Mouse (Mus musculus) layer of hippocampus, adult 11-12 months (tissue): Measurements from ENCODE around the gene Gm20431.

Experiments used
- DNase-seq: peaks from one replicate; pipeline ENCODE4 v3.0.0; 2022; ENCODE audit warnings: low spot score

Gm20431 gene

GRCm38 (mm10) chr2:167661270-167662203 is at the start of gene Gm20431:
Gene Gm20431, minus strand, starts transcription at chr2:167661496.
- DNase-seq = peak; percentile 95

DNA sequence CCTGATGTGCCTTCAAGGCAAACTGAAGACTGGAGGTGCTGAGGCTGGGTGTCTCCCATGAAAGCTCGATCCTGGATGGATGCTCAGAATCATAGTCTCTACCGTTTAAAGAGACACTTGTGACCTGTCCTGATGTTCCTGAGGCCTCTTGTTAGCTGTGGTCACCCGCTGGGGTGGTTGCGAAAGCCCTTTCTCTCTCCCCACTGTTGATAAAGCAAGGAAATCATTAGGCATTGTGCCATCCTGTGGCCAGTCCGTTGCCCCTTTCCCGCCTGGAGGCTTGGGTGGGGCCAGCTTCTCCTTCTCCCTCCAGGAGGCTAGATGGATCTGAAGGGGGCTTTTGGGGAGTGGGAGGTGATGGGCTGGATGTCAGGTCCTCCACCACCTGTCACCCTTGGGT is 49.3 kb upstream of the Gm20431 start:
- no peak for DNase-seq

- DNase-seq = no peak
Observed at GRCm38 (mm10) chr2:167709969-167710368, 48.7 kb upstream of the Gm20431 start.

GRCm38 (mm10) chr2:167708373-167708772 is 47.1 kb upstream of the Gm20431 start:
- no peak for DNase-seq

GRCm38 (mm10) chr2:167706183-167706939 is 45.1 kb upstream of the Gm20431 start:
- DNase-seq = no peak

- no peak for DNase-seq
Observed at GRCm38 (mm10) chr2:167704409-167704808, 43.1 kb upstream of the Gm20431 start.

DNA sequence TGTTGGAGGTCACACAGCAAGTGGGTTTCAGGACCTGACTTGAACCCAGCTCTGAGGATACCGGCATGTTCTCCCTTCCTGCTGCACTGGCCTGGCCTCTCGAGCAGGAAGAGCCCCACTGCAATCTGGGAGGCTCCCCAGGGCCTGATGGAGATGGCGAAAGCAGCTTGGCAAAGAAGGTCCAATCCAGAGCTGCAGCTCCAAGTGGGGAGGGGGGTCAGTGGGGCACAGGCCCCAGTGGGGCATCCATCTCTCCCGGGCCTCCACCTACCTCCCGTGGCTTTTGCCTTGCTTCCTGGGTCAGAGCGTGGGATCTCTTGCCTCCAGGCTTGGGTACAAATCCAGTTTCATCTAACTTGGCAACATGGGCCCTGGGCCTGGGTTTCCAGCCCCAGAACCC is 40.8 kb upstream of the Gm20431 start:
- no peak for DNase-seq

DNA sequence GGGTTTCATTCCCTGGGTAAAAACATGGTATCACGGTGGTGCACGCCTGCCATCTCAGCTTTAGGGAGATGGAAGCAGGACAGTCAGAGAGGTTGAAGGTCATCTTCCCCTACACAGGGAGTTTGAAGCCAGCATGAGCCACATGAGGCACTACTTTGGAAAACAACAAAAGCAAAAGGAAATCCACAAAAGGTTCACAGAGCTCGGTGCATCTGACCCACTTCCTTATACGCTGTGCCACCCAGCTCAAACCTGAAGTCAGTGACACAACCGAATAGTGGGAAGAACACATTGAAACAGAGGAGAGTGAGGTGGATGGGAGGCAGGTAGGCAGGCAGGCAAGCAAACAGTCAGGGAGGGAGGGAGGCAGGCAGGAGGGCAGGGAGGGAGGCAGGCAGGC is 40.2 kb upstream of the Gm20431 start:
- DNase-seq = no peak

GRCm38 (mm10) chr2:167700018-167700417 is 38.7 kb upstream of the Gm20431 start:
- no peak for DNase-seq

- no peak for DNase-seq
Observed at GRCm38 (mm10) chr2:167697902-167698301, 36.6 kb upstream of the Gm20431 start.

DNA sequence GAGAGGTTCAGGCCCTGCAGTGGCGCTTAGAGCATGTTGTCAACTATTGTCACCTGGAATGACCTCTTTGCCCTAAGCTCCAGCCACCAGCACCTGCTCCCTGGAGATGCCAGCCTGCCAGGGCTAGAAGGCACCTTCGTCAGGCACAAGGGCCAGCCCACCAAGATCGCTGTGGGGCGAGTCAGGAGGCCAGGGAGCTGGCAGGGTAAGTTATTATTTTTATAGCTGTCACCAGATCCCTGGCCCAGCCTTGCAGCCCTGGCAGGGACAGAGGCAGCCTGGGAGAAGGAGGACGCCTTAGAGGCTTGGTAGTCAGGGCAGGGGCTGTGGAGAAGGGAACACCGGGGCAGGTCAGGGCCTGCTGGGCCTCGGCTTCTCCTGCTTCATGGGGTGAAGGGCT is 34.8 kb upstream of the Gm20431 start:
- DNase-seq = no peak

- DNase-seq = no peak
Observed at GRCm38 (mm10) chr2:167695491-167695890, 34.2 kb upstream of the Gm20431 start.

DNA sequence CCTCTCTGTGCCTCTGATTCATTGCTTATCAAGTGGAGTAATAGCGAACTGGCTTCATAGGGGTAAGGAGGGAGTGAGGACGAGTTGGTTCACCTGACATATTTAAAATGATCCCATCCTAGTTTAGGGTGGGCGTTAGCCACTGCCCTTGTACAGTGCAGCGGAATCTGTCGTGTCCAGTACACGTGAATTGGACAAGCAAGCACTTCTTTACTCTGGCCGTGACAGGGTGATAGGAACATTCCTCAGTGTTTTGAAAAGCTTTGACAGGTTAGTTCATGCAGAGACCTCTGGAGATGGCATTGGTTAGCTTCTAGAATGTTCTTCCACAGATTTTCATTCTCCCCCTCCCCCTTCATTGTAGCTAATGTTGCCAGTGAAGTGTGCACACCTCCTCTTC is 33.7 kb upstream of the Gm20431 start:
- no peak for DNase-seq

DNA sequence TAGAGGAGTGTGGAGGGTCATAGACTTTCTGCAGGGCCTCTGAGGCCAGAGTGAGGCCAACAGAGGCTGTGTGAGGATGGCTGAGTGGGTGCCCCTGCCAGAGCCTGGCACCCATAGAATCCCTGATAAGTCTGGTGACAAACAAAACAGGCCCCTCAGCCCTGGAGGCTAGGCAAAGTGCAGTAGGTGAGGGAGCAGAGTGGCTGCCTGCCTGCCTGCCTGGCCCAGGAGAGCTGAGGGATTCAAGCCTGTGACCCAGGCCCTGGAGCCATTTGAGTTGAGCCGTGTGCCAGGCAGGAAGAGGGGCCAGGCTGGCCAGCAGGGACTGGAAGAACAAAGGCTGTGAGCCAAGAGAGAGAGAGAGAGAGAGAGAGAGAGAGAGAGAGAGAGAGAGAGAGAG is 32.9 kb upstream of the Gm20431 start:
- no peak for DNase-seq

GRCm38 (mm10) chr2:167693540-167693939 is 32.2 kb upstream of the Gm20431 start:
- no peak for DNase-seq

DNA sequence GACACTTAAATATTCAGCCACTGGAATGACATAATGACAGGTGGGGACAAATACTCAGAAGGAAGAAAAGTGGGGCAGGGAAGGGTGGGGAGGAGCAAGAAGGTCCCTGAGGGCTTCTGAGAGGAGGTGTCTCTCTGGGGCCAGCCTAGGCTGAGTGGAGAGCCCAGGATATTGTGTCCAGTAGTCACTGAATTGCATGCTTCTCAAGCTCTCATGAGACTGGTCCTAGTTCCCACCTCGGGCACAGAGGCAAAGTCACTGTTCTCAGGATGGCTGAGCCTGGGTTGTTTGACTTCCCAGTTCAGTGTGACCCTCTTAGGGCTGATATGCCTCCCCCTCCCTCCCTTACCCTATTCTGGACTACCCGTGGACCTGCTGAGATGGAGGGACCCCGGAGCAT is 31.5 kb upstream of the Gm20431 start:
- no peak for DNase-seq

DNA sequence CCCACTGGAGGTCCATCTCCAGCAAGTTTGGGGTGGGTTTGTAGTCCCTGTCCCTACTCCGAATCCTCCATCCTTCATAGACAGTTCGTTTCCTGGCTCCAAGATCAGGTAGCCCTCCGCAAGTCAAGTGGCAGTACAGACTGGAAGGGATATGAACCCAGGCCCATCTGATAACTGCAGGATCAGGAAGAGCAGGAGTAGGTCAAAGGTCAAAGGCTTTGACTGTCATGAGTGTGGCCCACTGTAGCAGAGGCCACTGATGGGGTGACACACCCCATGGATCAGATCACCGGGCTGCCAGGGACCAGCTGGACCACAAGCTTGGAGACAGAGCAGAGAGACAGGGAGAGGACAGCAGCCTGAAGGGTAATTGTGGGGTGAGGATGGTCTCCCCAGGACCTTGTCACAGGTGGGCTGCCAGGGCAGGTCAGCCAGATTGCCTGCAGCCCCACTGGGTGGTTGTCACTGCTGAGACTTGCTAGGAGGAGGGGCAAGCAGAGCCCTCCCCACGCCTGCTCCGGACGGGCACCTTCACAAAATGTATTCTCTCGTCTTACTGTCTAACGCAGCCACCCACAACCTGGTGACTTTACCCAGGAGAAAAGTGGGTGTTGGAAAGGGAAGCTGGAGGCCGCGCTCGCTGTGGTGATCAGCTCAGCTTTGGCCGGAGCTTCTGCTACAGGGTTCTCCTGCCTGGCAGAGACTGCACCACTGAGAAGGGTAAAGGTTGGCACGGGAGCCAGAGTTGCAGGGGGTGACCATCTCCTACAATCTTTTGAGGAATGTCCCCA is 30.8 kb upstream of the Gm20431 start:
- DNase-seq = no peak

DNA sequence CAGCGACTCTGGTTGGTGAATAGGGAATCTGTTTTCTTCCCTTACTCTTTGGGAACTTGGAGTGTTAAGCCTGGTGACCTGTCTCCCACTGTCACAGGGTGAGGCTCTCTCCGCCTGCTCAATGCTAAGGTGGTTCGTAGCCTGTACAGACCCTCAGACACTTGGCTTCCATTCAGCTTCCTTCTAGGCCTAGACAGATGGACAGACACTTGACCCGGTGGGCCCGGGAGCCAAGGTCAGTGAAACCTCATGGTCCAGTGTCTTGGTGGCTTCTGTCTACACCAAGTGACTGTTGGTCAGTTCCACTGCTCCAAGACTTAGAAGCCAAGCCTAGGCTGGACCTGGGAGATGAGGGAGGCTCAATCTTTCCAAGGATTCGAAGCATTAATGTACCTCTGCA is 30.1 kb upstream of the Gm20431 start:
- DNase-seq = no peak

DNA sequence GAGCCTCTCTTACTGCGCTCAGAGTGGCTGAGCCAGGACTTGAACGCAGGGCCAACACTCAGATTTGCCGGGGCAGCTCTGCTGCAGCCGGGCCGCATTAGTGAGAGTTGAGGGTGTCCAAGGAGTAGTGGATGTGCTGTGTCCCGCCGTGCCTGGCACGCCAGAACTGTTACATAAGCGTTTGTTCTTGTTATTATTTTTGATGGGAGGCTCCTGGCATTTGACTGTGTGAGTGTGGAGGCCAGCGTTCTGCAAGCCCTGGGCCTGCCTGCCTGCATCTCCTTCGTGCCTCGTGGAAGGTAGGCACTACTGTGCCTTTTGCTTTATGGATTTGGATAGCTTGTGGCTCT is 29.6 kb upstream of the Gm20431 start:
- DNase-seq = peak; percentile 58

DNA sequence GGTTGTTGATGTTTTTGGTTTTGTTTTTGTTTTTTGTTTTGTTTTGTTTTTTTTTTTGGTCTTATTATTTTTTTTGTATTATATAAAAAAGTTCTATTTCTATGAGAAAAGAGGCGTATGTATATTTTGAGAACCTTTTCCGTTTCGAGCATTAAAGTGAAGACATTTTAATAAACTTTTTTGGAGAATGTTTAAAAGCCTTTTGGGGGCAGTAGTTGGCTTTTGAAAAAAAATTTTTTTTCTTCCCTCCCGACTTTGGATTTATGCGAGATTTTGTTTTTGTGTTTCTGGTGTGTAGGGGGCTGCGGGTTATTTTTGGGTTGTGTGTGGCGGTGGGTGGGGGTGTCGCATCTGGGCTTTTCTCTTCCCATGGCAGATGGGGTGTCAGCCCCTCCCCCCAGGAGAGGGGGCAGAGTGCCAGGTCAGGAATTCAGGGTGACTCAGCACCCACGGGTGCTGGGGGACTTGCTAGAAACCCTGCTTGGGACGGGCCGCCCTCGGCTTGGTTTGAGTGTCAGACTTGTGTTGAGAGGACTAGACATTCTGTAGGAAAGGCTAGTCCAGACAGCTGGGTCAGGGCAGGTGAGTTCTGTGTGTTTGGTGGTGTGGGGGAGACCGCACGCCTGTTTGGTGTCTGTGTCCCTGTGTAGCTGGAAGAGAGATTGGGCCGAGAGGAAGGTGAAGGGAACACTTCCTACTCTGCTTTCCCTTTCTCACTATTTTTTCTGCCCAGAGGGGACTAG is 29.1 kb upstream of the Gm20431 start:
- DNase-seq = peak; percentile 74

- peak; percentile 72 for DNase-seq
Observed at GRCm38 (mm10) chr2:167689501-167690218, 28.4 kb upstream of the Gm20431 start, which contains the start of gene Tmem189. Gene Tmem189, minus strand, starts transcription at chr2:167689822.
